Mouse (Mus musculus) C2C12 (cell line): ENCODE data around the gene Fgf14.

Experiments used
- CEBPB ChIP-seq: IDR thresholded peaks from one replicate; pipeline ENCODE4 v1.6.1; 2011; ENCODE audit warnings: low read depth, mild to moderate bottlenecking, control low read depth, moderate library complexity
- CTCF ChIP-seq: IDR thresholded peaks from one replicate; pipeline ENCODE4 v1.5.1; 2011; ENCODE audit not compliant: control insufficient read depth, insufficient read depth, insufficient read length
- MAX ChIP-seq: IDR thresholded peaks from one replicate; pipeline ENCODE4 v1.6.1; 2011; ENCODE audit warnings: mild to moderate bottlenecking, control low read depth
- MYOD1 ChIP-seq: IDR thresholded peaks from one replicate; pipeline ENCODE4 v1.6.1; 2011; ENCODE audit warnings: low read depth; ENCODE audit not compliant: control insufficient read depth, insufficient read length
- MYOG ChIP-seq: IDR thresholded peaks from one replicate; pipeline ENCODE4 v1.6.1; 2011; ENCODE audit not compliant: control insufficient read depth, insufficient read length; ENCODE audit errors: extremely low read depth
- USF1 ChIP-seq: IDR thresholded peaks from one replicate; pipeline ENCODE4 v1.6.1; 2011; ENCODE audit warnings: low read depth, mild to moderate bottlenecking, control low read depth, moderate library complexity

- no peak for TF ChIP-seq CTCF
- TF ChIP-seq MYOD1 = no peak
- no peak for TF ChIP-seq USF1
- no peak for TF ChIP-seq MAX
- TF ChIP-seq CEBPB = no peak
- no peak for TF ChIP-seq MYOG
Observed at GRCm38 (mm10) chr14:124195806-124196205, 481.1 kb downstream of the Fgf14 start.
